ENCODE assay signal across 16 mouse cellular contexts in genomic region chr8:119021478-119021877, GRCm38 (mm10).
DNase-seq lines count a peak whose midpoint lies in the region; ATAC-seq and TF ChIP-seq lines count a peak whose summit lies in the region.
"Had no signal": no experiment of that assay in that cellular context is flagged by ENCODE, and none has a peak within 500 bp of the region (broad histone marks: within the 10 kb centered on the region; RNA-seq: fewer than 3 reads in every experiment).

No protein-coding gene starts in this region.

- H3K27me3 ChIP-seq in hindbrain, embryonic 13.5 days: no peaks in the 10 kb centered on the region
- H3K27me3 ChIP-seq in hindbrain, embryonic 12.5 days: no peaks in the 10 kb centered on the region
- H3K27me3 ChIP-seq in liver, embryonic 11.5 days (replicated peaks; ENCODE audit: control insufficient read depth, insufficient read depth, low read length): no peaks in the 10 kb centered on the region
- H3K27me3 ChIP-seq: embryonic facial prominence, embryonic 13.5 days; forebrain, embryonic 13.5 days; heart, embryonic 13.5 days had no signal

- no peak overlapping the region for H3K4me2 ChIP-seq in hindbrain, embryonic 13.5 days
- H3K4me2 ChIP-seq in hindbrain, embryonic 12.5 days (replicated peaks): no peak overlapping the region
- H3K4me2 ChIP-seq in liver, embryonic 11.5 days: no peak overlapping the region
- H3K4me2 ChIP-seq: embryonic facial prominence, embryonic 13.5 days; forebrain, embryonic 13.5 days; heart, embryonic 13.5 days had no signal

- no peak for TF ChIP-seq POLR2A in cortical plate, adult 2 months (IDR thresholded peaks at IDR 0.05; ENCODE audit: extremely low read depth, insufficient read depth, low read length)

- H3K9me3 ChIP-seq in hindbrain, embryonic 13.5 days: no peaks in the 10 kb centered on the region
- H3K9me3 ChIP-seq in hindbrain, embryonic 12.5 days (replicated peaks): no peaks in the 10 kb centered on the region
- no peaks in the 10 kb centered on the region; the same call in 1 of the 2 replicates for H3K9me3 ChIP-seq in liver, embryonic 11.5 days (ENCODE audit: control insufficient read depth, low read length)
- H3K9me3 ChIP-seq: embryonic facial prominence, embryonic 13.5 days; forebrain, embryonic 13.5 days; heart, embryonic 13.5 days had no signal

- H3K4me1 ChIP-seq in hindbrain, embryonic 13.5 days (replicated peaks): peaks cover 29% of the 10 kb centered on the region
- no peaks in the 10 kb centered on the region for H3K4me1 ChIP-seq in hindbrain, embryonic 12.5 days
- peaks cover 6% of the 10 kb centered on the region for H3K4me1 ChIP-seq in cortical plate, adult 2 months (ENCODE audit: control insufficient read depth, insufficient read depth, low read length)
- H3K4me1 ChIP-seq in liver, embryonic 11.5 days (replicated peaks; ENCODE audit: control insufficient read depth, insufficient read depth, low read length): no peaks in the 10 kb centered on the region
- H3K4me1 ChIP-seq: forebrain, embryonic 13.5 days had no signal

- no peak for TF ChIP-seq CTCF in layer of hippocampus, adult 2 months (conservative IDR thresholded peaks at IDR 0.05)
- no peak for TF ChIP-seq CTCF in cortical plate, adult 2 months (IDR thresholded peaks at IDR 0.05; ENCODE audit: extremely low read depth, insufficient read depth, low read length)

- no peak for ATAC-seq in hindbrain, embryonic 13.5 days (ENCODE audit: low FRiP score)
- no peak for ATAC-seq in hindbrain, embryonic 12.5 days (ENCODE audit: low FRiP score)
- ATAC-seq in liver, embryonic 11.5 days (replicated peaks; ENCODE audit: low FRiP score): no peak

- no peak overlapping the region for H3K9ac ChIP-seq in hindbrain, embryonic 13.5 days
- H3K9ac ChIP-seq in hindbrain, embryonic 12.5 days: no peak overlapping the region
- H3K9ac ChIP-seq in liver, embryonic 11.5 days (ENCODE audit: low read depth, low read length): no peak overlapping the region
- H3K9ac ChIP-seq: embryonic facial prominence, embryonic 13.5 days; forebrain, embryonic 13.5 days; heart, embryonic 13.5 days had no signal

- DNase-seq in layer of hippocampus, adult 2 months (ENCODE audit: low spot score in 2 of 2): no peak
- DNase-seq in layer of hippocampus, adult 8-10 months (ENCODE audit: low spot score in 2 of 2): no peak
- DNase-seq in brain, adult 2 months (ENCODE audit: low read depth, low spot score): peak; percentile 53
- DNase-seq in liver, embryonic 11.5 days (ENCODE audit: low spot score): no peak
- no peak for DNase-seq in adrenal gland, postnatal 36 days
- DNase-seq: adrenal gland, postnatal 25 days; cerebellum, adult 11 months; cerebellum, adult 9-10 months; gastrocnemius, postnatal 25 days; heart, postnatal 36 days had no signal

- WGBS in hindbrain, embryonic 13.5 days: 85% methylated on average over 11 of the region's 11 CpGs
- WGBS in hindbrain, embryonic 12.5 days: 93% methylated on average over 11 of the region's 11 CpGs
- WGBS in liver, embryonic 11.5 days: 88% methylated on average over 11 of the region's 11 CpGs

- H3K36me3 ChIP-seq in hindbrain, embryonic 13.5 days: no peaks in the 10 kb centered on the region
- H3K36me3 ChIP-seq in hindbrain, embryonic 12.5 days: no peaks in the 10 kb centered on the region
- H3K36me3 ChIP-seq in liver, embryonic 11.5 days (ENCODE audit: control insufficient read depth, insufficient read depth, low read length): no peaks in the 10 kb centered on the region
- H3K36me3 ChIP-seq: embryonic facial prominence, embryonic 13.5 days; heart, embryonic 13.5 days had no signal

- no peak overlapping the region for H3K4me3 ChIP-seq in hindbrain, embryonic 13.5 days
- no peak overlapping the region for H3K4me3 ChIP-seq in hindbrain, embryonic 12.5 days
- H3K4me3 ChIP-seq in layer of hippocampus, adult 2 months: no peak overlapping the region
- H3K4me3 ChIP-seq in cortical plate, adult 2 months (ENCODE audit: insufficient read depth, low read length): no peak overlapping the region
- H3K4me3 ChIP-seq in liver, embryonic 11.5 days (ENCODE audit: low read depth, low read length): no peak overlapping the region
- H3K4me3 ChIP-seq: embryonic facial prominence, embryonic 13.5 days; forebrain, embryonic 13.5 days; heart, embryonic 13.5 days had no signal

- H3K27ac ChIP-seq in hindbrain, embryonic 13.5 days: peak overlapping the region; percentile 72
- no peak overlapping the region for H3K27ac ChIP-seq in hindbrain, embryonic 12.5 days
- peak overlapping the region; percentile 64 for H3K27ac ChIP-seq in layer of hippocampus, adult 2 months
- peak overlapping the region; percentile 56 for H3K27ac ChIP-seq in cortical plate, adult 2 months (ENCODE audit: insufficient read depth, low read length)
- H3K27ac ChIP-seq in liver, embryonic 11.5 days (ENCODE audit: low read depth, low read length): no peak overlapping the region
- H3K27ac ChIP-seq: embryonic facial prominence, embryonic 13.5 days; forebrain, embryonic 13.5 days; heart, embryonic 13.5 days had no signal

Comparison
In these comparisons a context has a peak if more than half of its experiments do, and no peak if none do; other contexts are left out.
1. H3K27ac ChIP-seq: peak in hindbrain, embryonic 13.5 days (single experiment), layer of hippocampus, adult 2 months (single experiment) and cortical plate, adult 2 months (single experiment); none in hindbrain, embryonic 12.5 days (single experiment) and liver, embryonic 11.5 days (single experiment).